Mouse (Mus musculus): Measurements from ENCODE around the gene Ppp1r9a.
"Not testable (repeated sequence)": the region's sequence is repeated elsewhere in the genome, so short reads cannot be mapped to it uniquely, and the experiment has no call there.

- not testable (repeated sequence) for TF ChIP-seq POLR2A (IDR thresholded peaks at IDR 0.05; ENCODE audit: borderline replicate concordance, control insufficient read depth, low read depth, low read length); CTCF (IDR thresholded peaks at IDR 0.05; ENCODE audit: control insufficient read depth, insufficient read depth, low read length)
These were observed 21.1 kb downstream of the Ppp1r9a start for GRCm38 (mm10) chr6:4923791-4924190.
